Mouse (Mus musculus): ENCODE measurements around the gene Vcp. TPM values are rescaled to one million over a fixed set of nuclear protein-coding genes. Genes with fewer than 3 reads are reported as not detected.

The Vcp gene
- 100 to 1,000 TPM in 1 of 2 experiments, 10 to 100 TPM in 1; 98.6 to 105 TPM for total RNA-seq (2023)

GRCm38 (mm10) chr4:43000141-43000986 is at the start of gene Vcp:
Vcp (minus strand) TSS chr4:43000507.

GRCm38 (mm10) chr4:43045659-43046302 is 45.5 kb upstream of the Vcp start, which contains the start of gene Fam214b:
Fam214b (minus strand) TSS chr4:43046220.

GRCm38 (mm10) chr4:43031237-43031995 is 31.1 kb upstream of the Vcp start, which contains the start of gene Stoml2:
Stoml2 (minus strand) TSS chr4:43031710.

GRCm38 (mm10) chr4:43025084-43025960 is 25.0 kb upstream of the Vcp start, which contains the start of gene Pigo:
Pigo (minus strand) TSS chr4:43025819.

GRCm38 (mm10) chr4:43010161-43011038 is 10.1 kb upstream of the Vcp start, which contains the start of gene Fancg:
Fancg (minus strand) TSS chr4:43010506.

GRCm38 (mm10) chr4:42969304-42969703 is 31.0 kb downstream of the Vcp start, which contains the start of gene 1700022I11Rik:
1700022I11Rik (plus strand) TSS chr4:42969604.

GRCm38 (mm10) chr4:42949676-42950051 is 50.6 kb downstream of the Vcp start, which contains the start of gene Dnajb5:
Dnajb5 (plus strand) TSS chr4:42949814.

Other genes with a start within 250 kb of the Vcp start
- gene Ccl19, start 243.9 kb downstream of the Vcp start, total RNA-seq (2023): not detected
- not detected for gene Ccl21a, start 226.5 kb downstream of the Vcp start, total RNA-seq (2023)
- not detected for gene Fam205a1, start 146.6 kb downstream of the Vcp start, total RNA-seq (2023)
- not detected for gene Gm12394, start 143.7 kb downstream of the Vcp start, total RNA-seq (2023)
- not detected for gene Fam205c, start 126.3 kb downstream of the Vcp start, total RNA-seq (2023)
- not detected for gene Phf24, start 83.8 kb downstream of the Vcp start, total RNA-seq (2023)
- gene Dnajb5, start 50.7 kb downstream of the Vcp start, total RNA-seq (2023): 1 to 10 TPM; 4.9 to 6.8 TPM
- not detected for gene 1700022I11Rik, start 30.9 kb downstream of the Vcp start, total RNA-seq (2023)
- 10 to 100 TPM; 17.5 to 21.8 TPM for gene Fancg, start 10.0 kb upstream of the Vcp start, total RNA-seq (2023)
- 10 to 100 TPM; 11.0 to 15.0 TPM for gene Pigo, start 25.3 kb upstream of the Vcp start, total RNA-seq (2023)
- gene Stoml2, start 31.2 kb upstream of the Vcp start, total RNA-seq (2023): 10 to 100 TPM; 50.2 to 59.3 TPM
- gene Fam214b, start 45.7 kb upstream of the Vcp start, total RNA-seq (2023): 10 to 100 TPM; 44.6 to 48.2 TPM
- gene Unc13b, start 58.4 kb upstream of the Vcp start, total RNA-seq (2023): under 1 TPM; 0.22 to 0.62 TPM